Mouse (Mus musculus) v-Abl transformed pro-B cells (cell line): ENCODE results near the gene Tnfrsf4.

ENCODE experiments used
- in situ Hi-C, 2 experiments: fragments of 400-800 bp; cut with MboI; formaldehyde crosslinking; loops; one replicate each; pipeline ENCODE4 v1.15.1; 2025; ENCODE audit not compliant: unreplicated experiment in 2 of 2

Gene Tnfrsf4

GRCm38 (mm10) chr4:156064510-156064897, 50.9 kb downstream of the Tnfrsf4 start:
- in situ Hi-C loops: no loop called here

- in situ Hi-C loops: no loop called here
Observed at GRCm38 (mm10) chr4:156065156-156065894, 51.7 kb downstream of the Tnfrsf4 start.
